Mouse (Mus musculus): ENCODE data around the gene Rreb1.

The Rreb1 gene

GRCm38 (mm10) chr13:37879556-37879955 is 101.4 kb downstream of the Rreb1 start:
- DNase-seq, result no peak

- DNase-seq, result no peak
These were observed 101.8 kb downstream of the Rreb1 start for GRCm38 (mm10) chr13:37880035-37880434.

GRCm38 (mm10) chr13:37880581-37881130 is 102.5 kb downstream of the Rreb1 start:
- no peak for DNase-seq

- DNase-seq, result no peak
These were observed 104.3 kb downstream of the Rreb1 start for GRCm38 (mm10) chr13:37882521-37882920.

GRCm38 (mm10) chr13:37883008-37883407 is 104.8 kb downstream of the Rreb1 start:
- no peak for DNase-seq

GRCm38 (mm10) chr13:37885392-37885791 is 107.2 kb downstream of the Rreb1 start:
- DNase-seq, result no peak

- no peak for DNase-seq
These were observed 107.8 kb downstream of the Rreb1 start for GRCm38 (mm10) chr13:37886024-37886423.

GRCm38 (mm10) chr13:37894756-37895155 is 116.6 kb downstream of the Rreb1 start:
- no peak for DNase-seq

GRCm38 (mm10) chr13:37895564-37896254 is 117.5 kb downstream of the Rreb1 start:
- no peak for DNase-seq

GRCm38 (mm10) chr13:37896423-37896822 is 118.2 kb downstream of the Rreb1 start:
- no peak for DNase-seq

- no peak for DNase-seq
These were observed 120.6 kb downstream of the Rreb1 start for GRCm38 (mm10) chr13:37898772-37899171.

- no peak for DNase-seq
These were observed 124.8 kb downstream of the Rreb1 start for GRCm38 (mm10) chr13:37903036-37903435.

GRCm38 (mm10) chr13:37903476-37903875 is 125.3 kb downstream of the Rreb1 start:
- DNase-seq, result no peak

GRCm38 (mm10) chr13:37904436-37904835 is 126.2 kb downstream of the Rreb1 start:
- no peak for DNase-seq

GRCm38 (mm10) chr13:37908061-37908460 is 129.9 kb downstream of the Rreb1 start:
- peak; percentile 7 for DNase-seq

GRCm38 (mm10) chr13:37908493-37908892 is 130.3 kb downstream of the Rreb1 start:
- peak; percentile 45 for DNase-seq

- no peak for DNase-seq
These were observed 131.0 kb downstream of the Rreb1 start for GRCm38 (mm10) chr13:37909225-37909624.

GRCm38 (mm10) chr13:37912011-37912410 is 133.8 kb downstream of the Rreb1 start:
- DNase-seq, result no peak

GRCm38 (mm10) chr13:37912591-37913467 is 134.6 kb downstream of the Rreb1 start:
- DNase-seq, result no peak

- no peak for DNase-seq
These were observed 135.8 kb downstream of the Rreb1 start for GRCm38 (mm10) chr13:37913963-37914362.

- no peak for DNase-seq
These were observed 140.4 kb downstream of the Rreb1 start for GRCm38 (mm10) chr13:37918336-37919261.

GRCm38 (mm10) chr13:37919711-37920277 is 141.6 kb downstream of the Rreb1 start:
- DNase-seq, result no peak
